Mouse (Mus musculus) spleen, embryonic (tissue): ENCODE data around the gene Sgms1.
"Not testable (repeated sequence)": the region's sequence is repeated elsewhere in the genome, so short reads cannot be mapped to it uniquely, and the experiment has no call there.

Source experiments
- CTCF ChIA-PET: fragments of 350-600 bp; sonication (Branson Sonifier 250); formaldehyde crosslinking; loops from one replicate; lab custom pipeline; 2022; lab: Charles Lee

Gene Sgms1

GRCm38 (mm10) chr19:32117484-32118018 is 272.0 kb downstream of the Sgms1 start:
- CTCF ChIA-PET, result interaction anchor here (0.6 to 0.7 kb wide), 3 partner anchors 110 to 1085 kb away, joined by 3 to 10 read pairs (median 6); no protein-coding TSS in a partner anchor

GRCm38 (mm10) chr19:32111866-32112790 is 277.4 kb downstream of the Sgms1 start:
- CTCF ChIA-PET, result interaction anchor here (0.6 to 0.7 kb wide), 4 partner anchors 12 to 1869 kb away, joined by 3 to 7 read pairs (median 4); no protein-coding TSS in a partner anchor

DNA sequence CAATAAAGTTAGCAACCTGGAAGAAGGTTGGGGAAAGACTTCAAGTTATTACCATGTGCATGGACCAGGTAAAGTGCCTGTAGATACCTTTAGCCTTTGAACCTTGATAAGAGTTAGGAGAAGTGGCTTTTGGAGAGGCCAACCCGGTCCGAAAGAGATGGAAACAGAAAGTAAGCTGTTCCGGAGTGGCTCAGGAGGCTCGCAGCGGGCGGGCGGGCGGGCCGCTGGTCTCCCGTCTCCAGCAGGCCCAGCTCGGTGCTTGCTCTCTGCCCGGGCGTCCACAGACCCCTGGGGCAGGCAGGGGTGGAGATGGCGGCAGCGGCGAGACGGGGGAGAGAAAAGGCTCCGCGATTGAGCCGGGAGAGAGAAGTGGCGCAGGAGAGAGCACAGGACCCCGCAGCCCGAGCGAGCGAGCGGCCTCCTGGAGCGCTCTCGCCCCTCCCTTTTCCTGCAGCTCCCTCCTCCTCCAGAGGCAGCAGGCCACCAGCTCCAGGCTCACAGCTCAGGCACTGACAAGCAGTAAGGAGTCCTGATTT is 281.7 kb downstream of the Sgms1 start, which contains the start of gene Asah2:
Asah2 (minus strand) TSS at position 441 of the 536 bp plus-strand sequence.
- CTCF ChIA-PET, result no interaction called here

DNA sequence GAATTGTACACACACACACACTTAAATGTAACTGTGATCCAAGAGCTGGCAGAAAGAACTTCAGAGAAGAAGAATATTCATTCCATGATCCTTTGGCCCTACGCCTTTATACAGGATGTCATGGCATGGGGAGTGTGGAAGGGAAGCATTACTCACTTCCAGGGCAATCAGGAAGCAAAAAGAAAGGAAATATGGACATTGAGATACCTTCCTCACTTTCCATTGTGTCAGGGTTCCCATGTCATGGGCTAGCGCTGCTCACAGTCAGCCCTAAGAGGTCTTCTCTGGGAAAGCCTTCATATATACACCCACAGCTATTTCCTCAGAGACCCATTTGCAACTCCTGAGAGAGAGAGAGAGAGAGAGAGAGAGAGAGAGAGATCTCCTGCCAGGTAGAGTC is 282.8 kb downstream of the Sgms1 start:
- CTCF ChIA-PET, result no interaction called here

DNA sequence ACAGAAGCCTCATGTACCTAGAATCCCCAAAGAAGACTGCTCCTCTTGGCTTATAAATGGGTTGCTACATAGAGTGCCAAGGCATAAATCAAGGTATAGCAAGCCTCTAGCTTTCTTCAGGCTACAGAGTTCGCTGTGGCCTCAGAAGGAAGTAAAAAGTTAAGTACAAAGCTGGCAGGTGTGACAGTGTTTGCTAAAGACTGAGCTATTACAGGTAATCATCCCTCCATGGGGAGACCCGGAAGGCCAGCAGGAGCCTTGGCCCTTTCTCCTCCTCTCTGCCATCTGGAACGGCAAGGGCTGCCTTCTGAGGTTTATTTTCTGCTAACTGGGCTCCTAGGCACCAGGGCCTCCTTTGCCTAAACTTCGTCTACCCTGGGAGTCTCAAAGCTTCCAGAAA is 285.3 kb downstream of the Sgms1 start:
- CTCF ChIA-PET, result no interaction called here

DNA sequence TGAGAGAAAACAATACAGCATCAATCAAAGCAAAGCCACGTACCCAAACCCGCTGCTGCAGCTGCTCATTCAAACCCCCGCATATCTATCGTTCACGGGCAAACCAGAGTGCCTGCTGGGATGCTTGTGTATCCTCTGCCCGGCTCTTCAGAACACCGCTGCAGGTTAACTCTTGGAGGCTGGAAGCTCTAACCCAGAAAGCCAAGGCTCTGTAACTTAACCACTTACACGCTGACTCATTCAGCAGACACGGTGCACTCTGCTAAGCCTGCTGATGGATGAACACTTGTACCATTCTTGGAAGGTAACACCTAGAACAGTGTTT is 286.6 kb downstream of the Sgms1 start:
- CTCF ChIA-PET, result no interaction called here

GRCm38 (mm10) chr19:32102294-32102975 is 287.1 kb downstream of the Sgms1 start:
- CTCF ChIA-PET, result no interaction called here

- CTCF ChIA-PET, result interaction anchor here (0.6 kb wide), 1 partner anchor 147 kb away, joined by 3 read pairs; no protein-coding TSS in a partner anchor
Measured at GRCm38 (mm10) chr19:32098582-32098981, 290.9 kb downstream of the Sgms1 start.

GRCm38 (mm10) chr19:32092358-32092757 is 297.2 kb downstream of the Sgms1 start:
- CTCF ChIA-PET, result no interaction called here

DNA sequence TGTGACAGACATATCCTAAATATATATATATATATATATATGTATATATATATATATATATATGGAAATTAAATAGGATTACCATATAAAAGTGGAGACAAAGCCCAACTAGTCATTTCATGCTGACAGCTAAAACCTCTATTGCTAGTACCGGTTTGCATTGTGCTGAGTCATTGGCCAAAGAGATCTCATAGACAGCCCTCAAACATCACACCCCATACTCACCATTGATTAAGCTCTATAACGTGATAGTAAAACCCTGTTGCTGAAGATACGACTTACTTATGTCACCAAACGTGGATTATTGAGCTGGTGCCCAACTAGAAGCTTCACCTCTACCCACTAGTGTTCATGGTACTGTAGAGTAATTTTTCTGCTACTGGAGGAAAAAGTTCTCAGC is 298.7 kb downstream of the Sgms1 start:
- CTCF ChIA-PET, result interaction anchor here (0.5 kb wide), 1 partner anchor 1445 kb away, joined by 3 read pairs; no protein-coding TSS in a partner anchor

DNA sequence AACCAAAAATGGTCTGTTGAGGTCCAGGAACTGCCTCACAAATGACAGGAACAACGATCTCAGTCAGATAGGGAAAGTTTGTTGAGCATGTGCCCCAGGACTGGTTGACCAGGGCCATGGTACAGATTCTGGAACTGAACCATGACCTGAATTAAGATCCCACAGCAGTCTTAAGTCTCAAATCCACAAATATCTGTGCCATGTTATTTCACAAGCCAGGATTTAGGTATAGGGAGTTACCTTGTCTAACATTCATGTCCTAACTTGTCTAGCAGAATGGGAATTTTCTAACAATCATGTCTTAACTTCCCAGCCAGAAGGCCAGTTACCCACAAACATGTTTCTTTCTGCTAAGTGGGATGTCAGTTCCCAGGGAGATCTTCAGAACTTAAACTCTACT is 300.9 kb downstream of the Sgms1 start:
- CTCF ChIA-PET, result interaction anchor here (0.6 kb wide), 1 partner anchor 691 kb away, joined by 9 read pairs; no protein-coding TSS in a partner anchor

- CTCF ChIA-PET, result no interaction called here
Measured at GRCm38 (mm10) chr19:32087736-32088470, 301.6 kb downstream of the Sgms1 start.

DNA sequence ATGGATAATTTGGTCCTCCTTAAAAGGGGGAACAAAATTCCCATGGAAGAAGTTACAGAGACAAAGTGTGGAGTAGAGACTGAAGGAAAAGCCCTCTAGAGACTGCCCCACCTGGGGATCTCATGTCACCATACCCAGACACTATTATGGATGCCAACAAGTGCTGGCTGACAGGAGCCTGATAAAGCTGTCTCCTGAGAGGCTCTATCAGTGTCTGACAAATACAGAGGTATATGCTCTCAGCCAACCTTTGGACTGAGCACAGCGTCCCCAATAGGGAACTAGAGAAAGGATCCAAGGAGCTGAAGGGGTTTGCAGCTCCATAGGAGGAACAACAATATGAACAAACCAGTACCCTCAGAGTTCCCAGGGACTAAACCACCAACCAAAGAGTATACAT is 304.7 kb downstream of the Sgms1 start:
- CTCF ChIA-PET, result not testable (repeated sequence)
